Mouse (Mus musculus) ovary, postnatal 36 days (tissue): ENCODE data around the gene Eri3.
A peak's percentile ranks its signal among the peaks of the same experiment; 100 is the strongest.

Experiments used
- DNase-seq: peaks from one replicate; pipeline ENCODE4 v3.0.0; 2022; ENCODE audit warnings: low spot score, mixed read lengths

The Eri3 gene

GRCm38 (mm10) chr4:117658582-117659444, 108.6 kb downstream of the Eri3 start:
- peak; percentile 32 for DNase-seq

- DNase-seq = no peak
These were observed 109.8 kb downstream of the Eri3 start for GRCm38 (mm10) chr4:117660001-117660400.

GRCm38 (mm10) chr4:117664411-117665137, 114.4 kb downstream of the Eri3 start:
- DNase-seq = no peak

GRCm38 (mm10) chr4:117665531-117665930, 115.4 kb downstream of the Eri3 start:
- no peak for DNase-seq

GRCm38 (mm10) chr4:117666054-117666453, 115.9 kb downstream of the Eri3 start:
- DNase-seq = no peak

GRCm38 (mm10) chr4:117669874-117670273, 119.7 kb downstream of the Eri3 start:
- no peak for DNase-seq

- no peak for DNase-seq
These were observed 121.9 kb downstream of the Eri3 start for GRCm38 (mm10) chr4:117672042-117672441.

GRCm38 (mm10) chr4:117673901-117674300, 123.7 kb downstream of the Eri3 start:
- DNase-seq = no peak

- peak; percentile 65 for DNase-seq
These were observed 126.7 kb downstream of the Eri3 start for GRCm38 (mm10) chr4:117676903-117677302.

- DNase-seq = no peak
These were observed 130.8 kb downstream of the Eri3 start for GRCm38 (mm10) chr4:117680963-117681362.

- peak; percentile 82 for DNase-seq
These were observed 131.8 kb downstream of the Eri3 start, which contains the start of gene Dmap1 for GRCm38 (mm10) chr4:117681931-117682461. Gene Dmap1 (minus strand): TSS chr4:117682273.

GRCm38 (mm10) chr4:117682463-117682862, 132.3 kb downstream of the Eri3 start:
- DNase-seq = no peak

GRCm38 (mm10) chr4:117683048-117683768, 133.0 kb downstream of the Eri3 start:
- DNase-seq = no peak

GRCm38 (mm10) chr4:117686354-117686753, 136.2 kb downstream of the Eri3 start:
- DNase-seq = no peak

GRCm38 (mm10) chr4:117705361-117705760, 155.2 kb downstream of the Eri3 start:
- peak; percentile 14 for DNase-seq

GRCm38 (mm10) chr4:117708780-117709550, 158.8 kb downstream of the Eri3 start:
- no peak for DNase-seq

GRCm38 (mm10) chr4:117712314-117712713, 162.1 kb downstream of the Eri3 start:
- no peak for DNase-seq

- DNase-seq = no peak
These were observed 163.3 kb downstream of the Eri3 start for GRCm38 (mm10) chr4:117713303-117714098.
